Mouse (Mus musculus): Measurements from ENCODE around the gene Pakap.

Gene Pakap

GRCm38 (mm10) chr4:57574181-57574580, 6.2 kb downstream of the Pakap start:
- no peak for DNase-seq (ENCODE audit: low spot score in 2 of 2)

DNA sequence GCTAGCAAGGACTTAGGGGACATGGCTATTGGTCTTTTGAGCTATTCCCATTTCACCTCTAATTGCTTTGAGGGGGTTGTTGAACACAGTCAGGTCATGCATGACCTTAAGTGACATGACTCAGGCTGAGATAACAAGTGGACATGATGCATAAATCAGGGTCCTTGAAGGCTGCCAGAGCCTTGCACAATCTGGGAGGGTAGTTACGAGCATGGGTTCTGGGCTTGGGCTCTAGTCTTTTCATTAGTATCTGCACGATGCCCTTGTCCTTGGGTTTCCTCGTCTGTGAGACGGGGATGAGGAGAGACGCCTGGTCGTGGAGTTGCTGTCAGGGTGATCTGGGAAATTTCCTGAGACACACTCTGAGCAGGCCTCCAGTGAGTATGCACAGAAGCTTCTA, 6.7 kb downstream of the Pakap start:
- DNase-seq (ENCODE audit: low spot score in 2 of 2), result no peak

- DNase-seq (ENCODE audit: low spot score in 2 of 2), result no peak
Measured at GRCm38 (mm10) chr4:57575686-57576085, 7.7 kb downstream of the Pakap start.

GRCm38 (mm10) chr4:57576095-57576494, 8.1 kb downstream of the Pakap start:
- DNase-seq (ENCODE audit: low spot score in 2 of 2), result no peak

- DNase-seq (ENCODE audit: low spot score in 2 of 2), result no peak
Measured at GRCm38 (mm10) chr4:57579683-57580082, 11.7 kb downstream of the Pakap start.

DNA sequence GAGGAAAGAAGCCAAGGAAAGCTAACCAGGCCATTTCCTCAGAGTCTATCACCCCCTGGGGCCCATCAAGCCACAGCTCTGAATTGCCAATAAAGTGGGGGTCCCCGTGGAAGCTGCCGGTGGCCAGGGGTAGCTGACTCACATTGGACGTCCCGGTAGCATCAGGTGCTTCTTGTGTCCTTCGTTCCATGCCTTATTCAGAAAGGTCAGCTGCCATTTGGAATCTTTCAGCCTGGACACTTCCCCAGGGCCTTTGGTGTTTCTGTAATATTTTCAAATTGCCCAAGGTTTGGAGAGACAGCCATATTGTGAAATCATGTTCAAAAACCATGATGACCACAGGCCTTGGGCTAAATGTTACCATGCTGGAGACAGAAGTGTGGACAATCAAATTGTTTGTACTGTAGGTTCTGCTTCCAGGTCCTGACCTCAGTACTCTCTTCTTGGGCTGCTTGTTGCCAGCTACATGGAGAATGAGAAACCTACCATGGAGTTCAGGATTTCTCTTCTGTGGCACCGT, 17.4 kb downstream of the Pakap start:
- DNase-seq (ENCODE audit: low spot score in 2 of 2), result no peak

GRCm38 (mm10) chr4:57586933-57587658, 19.1 kb downstream of the Pakap start:
- no peak for DNase-seq (ENCODE audit: low spot score in 2 of 2)

DNA sequence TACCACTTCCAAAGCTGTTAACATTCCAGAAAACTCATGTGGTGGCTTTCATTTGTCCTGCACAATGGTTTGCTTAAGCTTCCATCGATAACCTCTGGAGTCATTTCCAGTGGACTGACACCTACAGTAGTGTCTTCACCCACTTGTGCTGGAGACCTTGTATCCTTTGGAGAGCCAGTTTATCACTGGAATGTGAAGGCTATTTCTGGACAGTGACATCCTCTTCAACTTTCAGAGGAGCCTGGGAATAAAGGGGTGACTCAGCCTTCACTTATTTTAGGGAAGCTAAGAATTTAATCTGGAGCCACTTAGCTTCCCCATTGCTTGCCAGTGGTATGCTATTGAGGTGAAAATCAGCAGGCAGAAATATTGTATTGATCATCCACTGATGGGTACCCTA, 20.4 kb downstream of the Pakap start:
- no peak for DNase-seq (ENCODE audit: low spot score in 2 of 2)

- no peak for DNase-seq (ENCODE audit: low spot score in 2 of 2)
Measured at GRCm38 (mm10) chr4:57592751-57593150, 24.8 kb downstream of the Pakap start.

DNA sequence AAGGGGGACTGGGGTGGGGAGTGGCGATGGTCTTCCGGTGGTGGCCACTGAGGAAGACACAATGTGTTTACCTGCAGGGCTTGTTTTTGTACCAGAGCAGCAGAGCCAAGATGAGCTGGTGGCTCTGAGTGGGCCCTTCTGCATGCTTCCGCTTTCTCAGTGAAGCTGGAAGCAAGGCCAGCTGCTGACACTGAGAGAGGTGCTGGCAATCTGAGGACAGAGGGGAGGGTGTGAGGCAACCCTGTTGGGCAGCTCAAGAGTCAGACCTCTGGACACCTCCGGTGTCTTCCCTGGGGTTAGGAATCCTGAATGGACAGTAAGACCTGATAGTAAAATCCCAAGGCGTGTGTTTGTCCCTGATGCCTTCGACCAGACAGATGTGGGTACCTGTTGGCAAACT, 32.0 kb downstream of the Pakap start:
- no peak for DNase-seq (ENCODE audit: low spot score in 2 of 2)

DNA sequence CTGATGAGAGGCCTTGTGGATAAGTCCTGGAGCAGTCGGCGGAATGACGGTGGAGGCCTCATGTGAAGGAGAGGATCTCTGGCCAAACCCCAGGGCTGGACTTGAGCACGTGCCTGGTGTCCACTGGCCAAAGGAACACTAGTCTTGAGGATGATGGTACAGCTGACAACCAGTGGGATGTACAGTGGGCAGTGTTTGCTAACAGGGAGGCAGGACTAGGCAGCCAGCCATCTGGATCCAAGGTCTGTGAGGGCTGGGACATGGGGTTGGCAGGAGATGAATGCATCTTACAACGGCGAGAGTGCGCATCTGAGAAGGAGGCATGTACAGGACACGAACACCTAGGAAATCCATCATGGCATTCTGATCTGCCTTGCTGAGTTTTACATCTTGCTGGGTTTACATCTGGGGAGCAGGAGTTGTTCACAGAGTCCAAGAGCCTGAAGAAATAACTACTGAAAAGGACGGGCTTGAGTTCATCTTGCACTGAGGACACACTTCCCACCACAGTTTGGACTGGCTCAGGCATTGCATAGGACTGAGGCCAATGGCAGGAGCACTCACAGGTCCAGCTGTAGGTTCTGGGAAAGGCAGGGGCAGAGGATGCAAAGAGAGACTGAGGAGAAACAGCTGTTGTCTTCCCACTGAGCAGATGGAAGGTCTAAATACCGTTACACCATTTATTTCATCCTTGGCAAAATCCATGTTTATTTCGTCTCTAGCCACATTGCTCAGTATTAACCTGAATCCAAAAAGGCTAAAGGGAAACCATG, 32.9 kb downstream of the Pakap start:
- DNase-seq (ENCODE audit: low spot score in 2 of 2), result no peak

GRCm38 (mm10) chr4:57601458-57601835, 33.5 kb downstream of the Pakap start:
- DNase-seq (ENCODE audit: low spot score in 2 of 2), result no peak

GRCm38 (mm10) chr4:57601903-57602617, 34.1 kb downstream of the Pakap start:
- DNase-seq (ENCODE audit: low spot score in 2 of 2), result no peak

- no peak for DNase-seq (ENCODE audit: low spot score in 2 of 2)
Measured at GRCm38 (mm10) chr4:57606258-57606657, 38.3 kb downstream of the Pakap start.

GRCm38 (mm10) chr4:57607247-57607942, 39.4 kb downstream of the Pakap start:
- no peak for DNase-seq (ENCODE audit: low spot score in 2 of 2)

DNA sequence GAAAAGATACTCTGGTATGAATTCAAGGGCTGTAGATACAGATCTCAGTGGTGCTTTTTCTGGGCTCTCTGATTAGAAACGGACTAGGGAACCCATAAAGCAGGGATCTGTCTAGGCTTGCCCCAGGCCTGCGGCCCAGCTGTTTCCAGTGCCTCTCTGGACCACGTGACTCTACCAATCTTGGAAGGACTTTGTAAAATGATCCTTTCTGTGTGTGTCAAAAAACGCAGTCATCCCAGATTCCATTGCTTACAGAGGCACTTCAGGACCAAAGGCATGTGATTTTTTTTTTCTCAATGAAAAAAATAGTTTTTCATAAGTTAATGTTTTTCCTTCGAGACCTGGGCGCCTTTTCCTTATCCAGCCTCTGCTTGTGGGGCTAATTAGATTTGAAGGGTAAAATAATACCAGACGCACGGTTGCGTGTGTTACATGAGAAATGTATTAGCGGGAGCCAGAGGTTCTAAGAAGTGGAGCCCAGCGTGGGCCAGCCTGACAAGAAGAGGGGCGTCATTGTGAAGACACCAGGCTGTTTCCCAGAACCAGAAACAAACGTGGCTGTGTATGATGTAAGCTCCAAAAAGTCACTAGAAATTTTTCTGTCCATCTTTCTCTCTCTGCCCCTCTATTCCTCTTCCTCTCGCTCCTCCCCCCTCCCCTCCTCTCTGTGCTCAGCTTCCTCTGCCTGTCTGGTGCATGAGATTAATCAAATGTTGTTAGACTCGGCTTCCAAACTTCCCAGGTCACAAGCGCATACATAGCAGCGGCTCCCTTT, 43.5 kb downstream of the Pakap start:
- no peak for DNase-seq (ENCODE audit: low spot score in 2 of 2)

- DNase-seq (ENCODE audit: low spot score in 2 of 2), result no peak
Measured at GRCm38 (mm10) chr4:57612716-57613115, 44.7 kb downstream of the Pakap start.

- DNase-seq (ENCODE audit: low spot score in 2 of 2), result no peak
Measured at GRCm38 (mm10) chr4:57614686-57615085, 46.7 kb downstream of the Pakap start.

GRCm38 (mm10) chr4:57618743-57619142, 50.8 kb downstream of the Pakap start:
- no peak for DNase-seq (ENCODE audit: low spot score in 2 of 2)

DNA sequence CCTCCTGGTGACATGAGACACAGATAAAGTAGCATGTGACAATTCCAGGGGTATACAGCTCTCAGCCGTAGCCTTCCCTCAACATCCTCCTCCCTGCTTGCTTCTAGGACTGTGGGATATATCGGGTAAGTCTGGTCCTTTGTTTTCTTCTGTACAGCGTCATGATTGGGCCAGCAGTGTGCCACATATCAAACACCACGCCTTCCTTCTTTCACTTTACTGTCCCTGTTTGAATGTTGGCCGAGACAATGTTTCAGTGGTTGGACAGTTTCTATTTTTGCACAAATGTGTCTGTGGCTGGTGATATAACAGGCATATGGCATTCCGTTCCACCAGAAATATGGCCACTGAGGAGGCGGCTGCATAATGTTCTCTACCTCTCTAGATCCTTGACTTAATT, 54.8 kb downstream of the Pakap start:
- no peak for DNase-seq (ENCODE audit: low spot score in 2 of 2)

DNA sequence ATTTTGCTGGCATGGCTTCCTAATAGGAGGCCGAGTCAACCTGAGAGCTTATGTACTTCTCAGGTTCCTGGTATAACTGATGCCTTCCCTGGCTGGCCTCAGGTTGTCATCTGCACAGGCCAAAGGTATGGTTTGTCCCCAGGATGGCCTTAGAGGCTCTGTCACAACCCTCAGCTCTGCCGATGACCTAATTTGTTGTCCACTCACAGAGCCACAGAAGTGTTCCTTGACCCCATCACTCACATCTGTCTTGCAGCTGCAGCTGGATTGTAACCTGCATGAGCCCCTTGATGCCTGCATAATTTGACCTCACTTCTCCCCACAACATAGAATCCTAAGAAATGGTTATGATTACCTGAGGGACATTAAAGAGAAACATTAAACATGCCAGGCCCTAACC, 56.8 kb downstream of the Pakap start:
- no peak for DNase-seq (ENCODE audit: low spot score in 2 of 2)

Data from natural killer cell, adult 2 months (primary cell).